Mouse (Mus musculus) liver, adult 2 months (tissue): ENCODE data around the gene Endod1. TPM values are rescaled to one million over a fixed set of nuclear protein-coding genes. Genes with fewer than 3 reads are reported as not detected.

Experiments used
- DNase-seq: peaks from one replicate; pipeline ENCODE4 v3.0.0-alpha.2; 2011; ENCODE audit warnings: low read depth, low spot score; ENCODE audit errors: extremely low read depth
- H3K27ac ChIP-seq: fragments of 200-500 bp; replicated peaks from 2 replicates; pipeline ENCODE4 v1.5.1; 2012; ENCODE audit warnings: low read depth, mild to moderate bottlenecking, control low read depth, inconsistent platforms, low read length; ENCODE audit not compliant: insufficient read depth
- H3K27me3 ChIP-seq: fragments of 200-500 bp; 2 replicates; pipeline ENCODE4 v1.6.1; 2012; ENCODE audit warnings: mild to moderate bottlenecking, moderate library complexity, low read length, inconsistent platforms; ENCODE audit not compliant: control insufficient read depth, insufficient read depth
- H3K36me3 ChIP-seq: fragments of 200-500 bp; 2 replicates; pipeline ENCODE4 v1.6.1; 2012; ENCODE audit warnings: low read length, inconsistent platforms; ENCODE audit not compliant: control insufficient read depth, insufficient read depth
- H3K4me1 ChIP-seq: fragments of 200-500 bp; 2 replicates; pipeline ENCODE4 v1.6.1; 2011; ENCODE audit warnings: low read length; ENCODE audit not compliant: control insufficient read depth, insufficient read depth
- H3K4me3 ChIP-seq: fragments of 200-500 bp; 2 replicates; pipeline ENCODE4 v1.5.1; 2011; ENCODE audit warnings: low read depth, mild to moderate bottlenecking, control low read depth, low read length, moderate library complexity; ENCODE audit not compliant: insufficient read depth
- H3K79me2 ChIP-seq: fragments of 200-500 bp; 2 replicates; pipeline ENCODE4 v1.6.1; 2012; ENCODE audit warnings: inconsistent platforms, mild to moderate bottlenecking, low read length, moderate library complexity; ENCODE audit not compliant: control insufficient read depth, insufficient read depth
- H3K9ac ChIP-seq: fragments of 200-500 bp; 2 replicates; pipeline ENCODE4 v1.6.1; 2012; ENCODE audit warnings: low read depth, mild to moderate bottlenecking, control low read depth, inconsistent platforms, low read length
- CTCF ChIP-seq: fragments of 200-500 bp; IDR thresholded peaks from 2 replicates; pipeline ENCODE4 v1.5.1; 2011; ENCODE audit warnings: low read depth, low read length, control low read depth
- POLR2A ChIP-seq: fragments of 200-500 bp; IDR thresholded peaks from 2 replicates; pipeline ENCODE4 v1.6.1; 2011; ENCODE audit warnings: low read length, control low read depth; ENCODE audit not compliant: insufficient read depth; ENCODE audit errors: extremely low read depth
- WGBS: fragments of 180-500 bp; shearing (Covaris S2); methylation state at CpG from one replicate; pipeline ENCODE4 v1.1.7; 2018; 5-methylcytosine and 5-hydroxymethylcytosine counted together
- polyA plus RNA-seq: library from polyadenylated mRNA; depleted of rRNA; stranded (reverse); fragments of >200 nt; gene quantifications from 2 replicates; pipeline ENCODE4 v1.2.3, GENCODE M21; 2012
- total RNA-seq: library from RNA; depleted of rRNA; stranded (reverse); fragments of >200 nt; gene quantifications from 2 replicates; pipeline ENCODE4 v1.2.3, GENCODE M21; 2014

The Endod1 gene
- total and polyA plus RNA-seq, 2 experiments: 2.9 to 4.5 TPM

GRCm38 (mm10) chr9:14385665-14386064 lies 4.4 kb upstream of the Endod1 start:
- Histone ChIP-seq H3K9ac (no peak overlapping the region), H3K4me3 (no peak overlapping the region), H3K27ac (no peak overlapping the region), H3K27me3 (no peaks in the 10 kb centered on the region), H3K79me2 (no peaks in the 10 kb centered on the region), H3K4me1 (no peaks in the 10 kb centered on the region), H3K36me3 (no peaks in the 10 kb centered on the region)
- TF ChIP-seq POLR2A (no peak), CTCF (no peak)
- DNase-seq: no peak
- WGBS: 81% methylated on average over 8 of the region's 8 CpGs

GRCm38 (mm10) chr9:14383186-14383920 lies 2.0 kb upstream of the Endod1 start:
- Histone ChIP-seq H3K4me1 (0 out of 2 replicates have a peak, but pooled peaks cover 4% of the 10 kb centered on the region), H3K27me3 (no peaks in the 10 kb centered on the region), H3K4me3 (no peak overlapping the region), H3K9ac (no peak overlapping the region), H3K36me3 (no peaks in the 10 kb centered on the region), H3K79me2 (no peaks in the 10 kb centered on the region), H3K27ac (no peak overlapping the region)
- no peak for DNase-seq
- TF ChIP-seq POLR2A (no peak), CTCF (no peak)
- WGBS: 81% methylated on average over 4 of the region's 4 CpGs

- no peaks in the 10 kb centered on the region for H3K79me2 ChIP-seq
- H3K4me3 ChIP-seq: no peak overlapping the region
- no peaks in the 10 kb centered on the region for H3K27me3 ChIP-seq
- 73% methylated on average over 5 of the region's 5 CpGs for WGBS
- TF ChIP-seq CTCF: no peak
- no peak for TF ChIP-seq POLR2A
- no peak overlapping the region for H3K9ac ChIP-seq
- no peak overlapping the region for H3K27ac ChIP-seq
- H3K4me1 ChIP-seq: 0 out of 2 replicates have a peak, but pooled peaks cover 4% of the 10 kb centered on the region
- DNase-seq: no peak
- H3K36me3 ChIP-seq: no peaks in the 10 kb centered on the region
Measured at GRCm38 (mm10) chr9:14382256-14382791, 1.0 kb upstream of the Endod1 start.

- Histone ChIP-seq H3K4me3 (peak overlapping the region; percentile 75), H3K27me3 (no peaks in the 10 kb centered on the region), H3K79me2 (no peaks in the 10 kb centered on the region), H3K27ac (0 out of 2 replicates have a peak overlapping the region, but pooled peaks have one; percentile 4), H3K4me1 (0 out of 2 replicates have a peak, but pooled peaks cover 4% of the 10 kb centered on the region), H3K9ac (peak overlapping the region; percentile 70), H3K36me3 (no peaks in the 10 kb centered on the region)
- no peak for DNase-seq
- TF ChIP-seq CTCF (no peak), POLR2A (0 out of 2 replicates have a peak, but pooled peaks have one; percentile 19)
- WGBS: under 1% methylated on average over 76 of the region's 76 CpGs
Measured at GRCm38 (mm10) chr9:14380386-14381285, 671 bp downstream of the Endod1 start.

GRCm38 (mm10) chr9:14379769-14380385 lies 1.4 kb downstream of the Endod1 start:
- peak overlapping the region; percentile 70 for H3K9ac ChIP-seq
- 0 out of 2 replicates have a peak, but pooled peaks cover 4% of the 10 kb centered on the region for H3K4me1 ChIP-seq
- no peaks in the 10 kb centered on the region for H3K36me3 ChIP-seq
- no peak for TF ChIP-seq CTCF
- TF ChIP-seq POLR2A: no peak
- no peak for DNase-seq
- WGBS: 29% methylated on average over 8 of the region's 8 CpGs
- no peak overlapping the region for H3K27ac ChIP-seq
- H3K4me3 ChIP-seq: peak overlapping the region; percentile 75
- no peaks in the 10 kb centered on the region for H3K79me2 ChIP-seq
- H3K27me3 ChIP-seq: no peaks in the 10 kb centered on the region
